Mouse (Mus musculus) MEL (cell line): ENCODE measurements at regions not wholly inside any gene's neighbourhood (a gene's known extent, or its start where the extent isn't known, plus 50 kb on each side); places are given as distances from the start of the nearest gene placed in this dataset.

Experiments
- DNase-seq: peaks from one replicate; pipeline ENCODE4 v3.0.0; 2011; ENCODE audit warnings: low read depth, low spot score
- H3K27ac ChIP-seq: 2 replicates; pipeline ENCODE4 v1.5.1; 2012; ENCODE audit warnings: low read depth, mild to moderate bottlenecking, control low read depth, low read length, moderate library complexity; ENCODE audit not compliant: control insufficient read depth
- H3K27me3 ChIP-seq, 2 experiments: fragments of 150-350 bp in 1 of 2; sonication (generic) in 1 of 2; 2 replicates each; pipeline ENCODE4 v1.6.1; 2012; ENCODE audit warnings: low read length in 2 of 2, mild to moderate bottlenecking in 2 of 2, improper control_type of control experiment in 1 of 2, moderate library complexity in 1 of 2; ENCODE audit not compliant: insufficient read depth in 2 of 2, control insufficient read depth in 1 of 2
- H3K36me3 ChIP-seq, 2 experiments: 2 replicates each; pipeline ENCODE4 v1.6.1; 2012 to 2014; ENCODE audit warnings: low read length in 2 of 2, improper control_type of control experiment in 1 of 2, inconsistent platforms in 1 of 2, mild to moderate bottlenecking in 1 of 2; ENCODE audit not compliant: insufficient read depth in 2 of 2, control insufficient read depth in 1 of 2
- H3K4me1 ChIP-seq, 2 experiments: fragments of 150-350 bp in 1 of 2; sonication (generic) in 1 of 2; 2 replicates each; pipeline ENCODE4 v1.6.1; 2012; ENCODE audit warnings: low read length in 2 of 2, improper control_type of control experiment in 1 of 2, mild to moderate bottlenecking in 1 of 2; ENCODE audit not compliant: insufficient read depth in 2 of 2, control insufficient read depth in 1 of 2
- H3K4me3 ChIP-seq, 2 experiments: fragments of 150-350 bp in 1 of 2; sonication (generic) in 1 of 2; 2 replicates each; pipeline ENCODE4 v1.5.1; 2012; ENCODE audit warnings: low read depth in 2 of 2, low read length in 2 of 2, mild to moderate bottlenecking in 2 of 2, moderate library complexity in 2 of 2, control low read depth in 1 of 2, improper control_type of control experiment in 1 of 2; ENCODE audit not compliant: control insufficient read depth in 1 of 2, insufficient read depth in 1 of 2
- H3K79me2 ChIP-seq: 2 replicates; pipeline ENCODE4 v1.6.1; 2012; ENCODE audit warnings: mild to moderate bottlenecking, low read length, moderate library complexity; ENCODE audit not compliant: control insufficient read depth, poor library complexity, insufficient read depth
- H3K9ac ChIP-seq: 2 replicates; pipeline ENCODE4 v1.6.1; 2012; ENCODE audit warnings: low read depth, mild to moderate bottlenecking, control low read depth, low read length, moderate library complexity; ENCODE audit not compliant: control insufficient read depth, poor library complexity, severe bottlenecking
- H3K9me3 ChIP-seq: fragments of 150-350 bp; sonication (generic); replicated peaks from 2 replicates; pipeline ENCODE4 v1.6.1; 2012; ENCODE audit warnings: mild to moderate bottlenecking, low read length, improper control_type of control experiment, moderate library complexity; ENCODE audit not compliant: insufficient read depth
- ELF1 ChIP-seq: IDR thresholded peaks from 2 replicates; pipeline ENCODE4 v1.6.1; 2014; ENCODE audit warnings: low read depth, mild to moderate bottlenecking, inconsistent platforms, low read length, improper control_type of control experiment, moderate library complexity
- ETS1 ChIP-seq: IDR thresholded peaks from 2 replicates; pipeline ENCODE4 v1.6.1; 2012; ENCODE audit warnings: low read depth, mild to moderate bottlenecking, inconsistent platforms, low read length, improper control_type of control experiment, moderate library complexity
- GATA1 ChIP-seq: IDR thresholded peaks from 2 replicates; pipeline ENCODE4 v1.6.1; 2011; ENCODE audit warnings: low read depth, low read length, improper control_type of control experiment
- JUND ChIP-seq: IDR thresholded peaks from 2 replicates; pipeline ENCODE4 v1.6.1; 2011; ENCODE audit warnings: low read depth, mild to moderate bottlenecking, improper control_type of control experiment, low read length
- MAZ ChIP-seq: IDR thresholded peaks from 2 replicates; pipeline ENCODE4 v1.6.1; 2012; ENCODE audit warnings: low read depth, mild to moderate bottlenecking, inconsistent platforms, low read length, improper control_type of control experiment
- MEF2A ChIP-seq: IDR thresholded peaks from 2 replicates; pipeline ENCODE4 v1.6.1; 2014; ENCODE audit warnings: low read depth, mild to moderate bottlenecking, inconsistent platforms, low read length, improper control_type of control experiment; ENCODE audit not compliant: poor library complexity, insufficient replicate concordance, severe bottlenecking; ENCODE audit errors: extremely low read depth
- MYC ChIP-seq: IDR thresholded peaks from 2 replicates; pipeline ENCODE4 v1.6.1; 2011; ENCODE audit warnings: low read depth, mild to moderate bottlenecking, low read length, improper control_type of control experiment, moderate library complexity
- NELFE ChIP-seq: IDR thresholded peaks from 2 replicates; pipeline ENCODE4 v1.6.1; 2011; ENCODE audit warnings: low read depth, low read length, improper control_type of control experiment
- NRF1 ChIP-seq: IDR thresholded peaks from 2 replicates; pipeline ENCODE4 v1.6.1; 2014; ENCODE audit warnings: low read depth, mild to moderate bottlenecking, inconsistent platforms, low read length, improper control_type of control experiment, moderate library complexity; ENCODE audit not compliant: poor library complexity, insufficient read depth, severe bottlenecking
- POLR2A ChIP-seq, 2 experiments: IDR thresholded peaks; 2 replicates each; pipeline ENCODE4 v1.6.1; 2011 to 2012; ENCODE audit warnings: low read length in 2 of 2, mild to moderate bottlenecking in 2 of 2, control low read depth in 1 of 2, improper control_type of control experiment in 1 of 2, low read depth in 1 of 2, moderate library complexity in 1 of 2; ENCODE audit not compliant: control insufficient read depth in 1 of 2, insufficient read depth in 1 of 2, poor library complexity in 1 of 2
- POLR2AphosphoS2 ChIP-seq: IDR thresholded peaks from 2 replicates; pipeline ENCODE4 v1.6.1; 2011; ENCODE audit warnings: low read length, improper control_type of control experiment
- POLR2AphosphoS5 ChIP-seq: IDR thresholded peaks from 2 replicates; pipeline ENCODE4 v1.6.1; 2012; ENCODE audit warnings: low read depth, borderline replicate concordance, mild to moderate bottlenecking, inconsistent platforms, low read length, moderate library complexity, mixed read lengths
- RAD21 ChIP-seq: IDR thresholded peaks from 2 replicates; pipeline ENCODE4 v1.6.1; 2011; ENCODE audit warnings: mild to moderate bottlenecking, low read depth, low read length, improper control_type of control experiment
- SIN3A ChIP-seq: IDR thresholded peaks from 2 replicates; pipeline ENCODE4 v1.6.1; 2012; ENCODE audit warnings: low read length, improper control_type of control experiment, inconsistent platforms
- SMC3 ChIP-seq: IDR thresholded peaks from 2 replicates; pipeline ENCODE4 v1.6.1; 2011; ENCODE audit warnings: low read depth, low read length, improper control_type of control experiment
- USF1 ChIP-seq: IDR thresholded peaks from 2 replicates; pipeline ENCODE4 v1.6.1; 2014; ENCODE audit warnings: low read depth, mild to moderate bottlenecking, inconsistent platforms, low read length, improper control_type of control experiment, moderate library complexity
- USF2 ChIP-seq, 2 experiments: IDR thresholded peaks; 2 replicates each; pipeline ENCODE4 v1.6.1; 2011 to 2012; ENCODE audit warnings: improper control_type of control experiment in 2 of 2, low read length in 2 of 2, borderline replicate concordance in 1 of 2, inconsistent platforms in 1 of 2, low read depth in 1 of 2, mild to moderate bottlenecking in 1 of 2; ENCODE audit not compliant: insufficient read depth in 1 of 2
- ZC3H11A ChIP-seq: IDR thresholded peaks from 2 replicates; pipeline ENCODE4 v1.6.1; 2012; ENCODE audit warnings: low read depth, mild to moderate bottlenecking, inconsistent platforms, low read length, improper control_type of control experiment
- ZKSCAN1 ChIP-seq: IDR thresholded peaks from 2 replicates; pipeline ENCODE4 v1.6.1; 2012; ENCODE audit warnings: low read depth, mild to moderate bottlenecking, inconsistent platforms, low read length, improper control_type of control experiment, moderate library complexity
- ZMIZ1 ChIP-seq: IDR thresholded peaks from 2 replicates; pipeline ENCODE4 v1.6.1; 2012; ENCODE audit warnings: low read depth, mild to moderate bottlenecking, inconsistent platforms, low read length, improper control_type of control experiment, moderate library complexity

GRCm38 (mm10) chr11:93733568-93734185 lies 151.9 kb downstream of the Utp18 start:
- Histone ChIP-seq H3K4me3 (no peak overlapping the region), H3K9me3 (no peaks in the 10 kb centered on the region), H3K9ac (no peak overlapping the region), H3K4me1 (no peaks in the 10 kb centered on the region), H3K27me3 (no peaks in the 10 kb centered on the region), H3K36me3 (no peaks in the 10 kb centered on the region), H3K27ac (no peak overlapping the region), H3K79me2 (no peaks in the 10 kb centered on the region)
- DNase-seq: no peak
- TF ChIP-seq NELFE (no peak), POLR2AphosphoS2 (no peak), ZMIZ1 (no peak), USF2 (IDR thresholded peaks at IDR 0.05; ENCODE audit: borderline replicate concordance in 1 of 2, insufficient read depth in 1 of 2, low read depth in 1 of 2, low read length in 2 of 2) (no peak), JUND (no peak), MAZ (no peak), ZC3H11A (no peak), RAD21 (no peak), POLR2AphosphoS5 (no peak), MEF2A (no peak), ELF1 (no peak), MYC (no peak), SIN3A (no peak), ZKSCAN1 (no peak), USF1 (no peak), GATA1 (no peak), NRF1 (no peak), ETS1 (no peak)

GRCm38 (mm10) chr11:93729119-93729518 lies 156.4 kb downstream of the Utp18 start:
- H3K4me3 ChIP-seq: no peak overlapping the region
- no peaks in the 10 kb centered on the region for H3K9me3 ChIP-seq
- no peak for TF ChIP-seq MYC
- no peak for TF ChIP-seq POLR2AphosphoS5
- TF ChIP-seq USF2 (IDR thresholded peaks at IDR 0.05; ENCODE audit: borderline replicate concordance in 1 of 2, insufficient read depth in 1 of 2, low read depth in 1 of 2, low read length in 2 of 2): no peak
- no peak for TF ChIP-seq MEF2A
- TF ChIP-seq ETS1: no peak
- no peak for TF ChIP-seq POLR2A (IDR thresholded peaks at IDR 0.05; ENCODE audit: control insufficient read depth in 1 of 2, insufficient read depth in 1 of 2, low read depth in 1 of 2, low read length in 2 of 2, poor library complexity in 1 of 2)
- TF ChIP-seq MAZ: no peak
- TF ChIP-seq SMC3: no peak
- no peak for TF ChIP-seq ELF1
- TF ChIP-seq, all 39 proteins: peak for 0
- no peak overlapping the region for H3K27ac ChIP-seq
- H3K4me1 ChIP-seq: no peaks in the 10 kb centered on the region
- no peaks in the 10 kb centered on the region for H3K79me2 ChIP-seq
- H3K36me3 ChIP-seq: no peaks in the 10 kb centered on the region
- H3K9ac ChIP-seq: no peak overlapping the region
- H3K27me3 ChIP-seq: no peaks in the 10 kb centered on the region
- no peak for DNase-seq
